Mouse (Mus musculus): ENCODE data around the gene Mrrf. TPM values are rescaled to one million over a fixed set of nuclear protein-coding genes. Genes with fewer than 3 reads are reported as not detected.
A peak's percentile ranks its signal among the peaks of the same experiment; 100 is the strongest.

Gene Mrrf
- total and polyA plus RNA-seq, 3 experiments: 36.2 to 71.7 (median 46.8) TPM

DNA sequence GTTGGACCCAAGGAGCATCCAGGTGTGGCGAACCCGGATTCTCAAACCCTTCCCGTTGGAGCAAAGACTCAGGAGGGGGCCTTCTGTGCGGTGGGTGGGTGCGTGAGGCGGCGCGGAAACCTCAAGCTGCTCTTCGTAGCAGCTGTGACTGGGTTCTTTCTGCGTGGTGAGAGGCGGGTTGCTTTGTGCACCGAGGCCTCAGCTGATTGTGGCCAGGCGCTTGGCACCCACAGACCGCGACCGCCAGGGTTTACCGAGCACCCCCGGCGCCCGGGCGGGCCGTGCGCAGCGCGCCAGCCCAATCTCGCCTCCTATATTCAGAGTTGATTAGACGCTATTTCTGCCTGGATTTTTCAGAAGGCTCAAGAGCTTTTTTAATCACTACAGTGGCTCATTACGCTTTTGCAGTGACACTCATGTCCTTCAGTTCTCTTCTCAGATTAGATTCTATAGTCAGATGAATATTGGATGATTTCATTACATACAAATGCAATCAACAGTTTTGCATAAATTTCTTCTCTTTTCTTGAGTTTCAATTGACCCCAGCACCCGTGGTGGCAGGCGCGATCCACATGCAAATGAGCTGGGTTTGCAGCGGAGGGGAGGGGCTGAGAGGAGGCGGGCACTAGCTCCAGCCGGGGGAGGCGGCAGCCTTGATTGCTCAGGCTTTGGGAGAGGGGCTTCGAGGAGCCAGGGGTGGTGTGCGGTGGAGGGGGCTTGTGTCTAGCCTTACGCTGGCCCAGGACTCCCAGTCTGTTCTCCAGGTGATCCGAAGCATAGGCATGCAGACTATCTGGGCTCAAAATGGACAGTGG lies 67.0 kb downstream of the Mrrf start:
- Histone ChIP-seq H3K9ac (ENCODE audit: low read depth, low read length) (peak overlapping the region; percentile 49), H3K79me2 (replicated peaks; ENCODE audit: control insufficient read depth, insufficient read depth, low read length) (no peaks in the 10 kb centered on the region), H3K4me1 (ENCODE audit: control insufficient read depth, insufficient read depth, low read length) (peaks cover 10% of the 10 kb centered on the region), H3K36me3 (ENCODE audit: control insufficient read depth, insufficient read depth, low read length) (no peaks in the 10 kb centered on the region; the same call in 1 of the 2 replicates), H3K4me3 (peak overlapping the region; percentile 17), H3K27ac (no peak overlapping the region), H3K27me3 (ENCODE audit: control insufficient read depth, insufficient read depth, low read length) (no peaks in the 10 kb centered on the region)
- peak in 1 of 2 experiments; percentile 55 for DNase-seq
- intact Hi-C loops (cut with DNase I): no loop called here
- 5% methylated on average over 39 of the region's 39 CpGs for WGBS
- no peak for TF ChIP-seq POLR2A (IDR thresholded peaks at IDR 0.05; ENCODE audit: insufficient read depth, low read depth, low read length)
- peak; percentile 25; the same call in 1 of the 2 replicates for TF ChIP-seq CTCF (IDR thresholded peaks at IDR 0.05)

DNA sequence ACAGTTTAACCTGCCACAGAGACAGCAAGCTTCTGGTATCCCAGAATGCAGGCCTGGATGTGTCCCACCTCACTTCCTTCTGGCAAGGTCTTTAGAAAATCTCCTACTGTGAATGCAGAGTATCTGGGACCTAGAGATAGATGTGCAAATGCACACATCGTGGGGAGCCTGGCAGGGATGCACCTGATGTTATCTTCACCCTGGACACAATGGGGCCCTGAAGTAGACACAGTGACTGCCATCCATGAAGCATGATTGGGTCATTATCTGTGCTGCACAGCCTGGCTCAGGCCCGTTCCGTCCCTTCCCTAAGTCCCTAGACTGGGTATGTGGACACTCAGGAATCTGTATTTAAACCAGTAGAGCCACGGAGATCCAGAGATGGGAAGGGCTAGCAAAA lies 68.4 kb downstream of the Mrrf start:
- no peak overlapping the region for H3K4me3 ChIP-seq
- no peak for DNase-seq
- no peaks in the 10 kb centered on the region for H3K36me3 ChIP-seq (ENCODE audit: control insufficient read depth, insufficient read depth, low read length)
- no peak overlapping the region for H3K9ac ChIP-seq (ENCODE audit: low read depth, low read length)
- no peak for TF ChIP-seq EP300 (IDR thresholded peaks at IDR 0.05; ENCODE audit: insufficient read depth, low read depth, low read length)
- TF ChIP-seq CTCF (IDR thresholded peaks at IDR 0.05): no peak
- no peak for TF ChIP-seq POLR2A (IDR thresholded peaks at IDR 0.05; ENCODE audit: insufficient read depth, low read depth, low read length)
- H3K27ac ChIP-seq: no peak overlapping the region
- no peaks in the 10 kb centered on the region for H3K79me2 ChIP-seq (replicated peaks; ENCODE audit: control insufficient read depth, insufficient read depth, low read length)
- H3K27me3 ChIP-seq (ENCODE audit: control insufficient read depth, insufficient read depth, low read length): no peaks in the 10 kb centered on the region
- 69% methylated on average over 4 of the region's 4 CpGs for WGBS
- intact Hi-C loops (cut with DNase I): no loop called here
- H3K4me1 ChIP-seq (ENCODE audit: control insufficient read depth, insufficient read depth, low read length): peaks cover 6% of the 10 kb centered on the region; the same call in 1 of the 2 replicates

DNA sequence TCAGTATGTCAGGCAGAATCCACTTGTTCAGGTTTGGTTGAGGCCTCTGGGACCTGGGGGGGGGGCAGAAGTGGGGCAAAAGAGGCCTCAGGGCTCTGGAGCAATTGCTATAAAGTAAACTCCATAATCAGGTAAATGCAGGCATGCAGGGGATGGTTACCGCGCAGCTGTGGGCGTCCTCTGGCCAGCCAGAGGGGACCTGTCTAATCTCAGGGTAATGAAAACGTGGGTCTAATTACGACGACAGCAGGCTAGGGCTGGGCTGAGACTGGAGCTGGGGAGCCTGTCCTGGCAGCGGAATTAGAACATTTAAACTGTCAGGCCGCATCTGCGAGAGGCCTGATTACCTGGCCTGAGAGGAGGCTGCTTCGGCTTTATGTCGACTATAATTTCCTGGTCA lies 70.9 kb downstream of the Mrrf start:
- WGBS: 85% methylated on average over 11 of the region's 11 CpGs
- TF ChIP-seq EP300 (IDR thresholded peaks at IDR 0.05; ENCODE audit: insufficient read depth, low read depth, low read length) (no peak), POLR2A (IDR thresholded peaks at IDR 0.05; ENCODE audit: insufficient read depth, low read depth, low read length) (no peak), CTCF (IDR thresholded peaks at IDR 0.05) (no peak)
- intact Hi-C loops (cut with DNase I): loop anchor here (5.0 kb wide), 1 partner anchor 35 kb away; no protein-coding TSS in a partner anchor
- no peak overlapping the region for H3K9ac ChIP-seq (ENCODE audit: low read depth, low read length)
- H3K79me2 ChIP-seq (replicated peaks; ENCODE audit: control insufficient read depth, insufficient read depth, low read length): no peaks in the 10 kb centered on the region
- H3K27me3 ChIP-seq (ENCODE audit: control insufficient read depth, insufficient read depth, low read length): no peaks in the 10 kb centered on the region
- no peaks in the 10 kb centered on the region for H3K36me3 ChIP-seq (ENCODE audit: control insufficient read depth, insufficient read depth, low read length)
- no peak overlapping the region for H3K4me3 ChIP-seq
- H3K27ac ChIP-seq: no peak overlapping the region
- peaks cover 9% of the 10 kb centered on the region for H3K4me1 ChIP-seq (ENCODE audit: control insufficient read depth, insufficient read depth, low read length)
- no peak for DNase-seq

DNA sequence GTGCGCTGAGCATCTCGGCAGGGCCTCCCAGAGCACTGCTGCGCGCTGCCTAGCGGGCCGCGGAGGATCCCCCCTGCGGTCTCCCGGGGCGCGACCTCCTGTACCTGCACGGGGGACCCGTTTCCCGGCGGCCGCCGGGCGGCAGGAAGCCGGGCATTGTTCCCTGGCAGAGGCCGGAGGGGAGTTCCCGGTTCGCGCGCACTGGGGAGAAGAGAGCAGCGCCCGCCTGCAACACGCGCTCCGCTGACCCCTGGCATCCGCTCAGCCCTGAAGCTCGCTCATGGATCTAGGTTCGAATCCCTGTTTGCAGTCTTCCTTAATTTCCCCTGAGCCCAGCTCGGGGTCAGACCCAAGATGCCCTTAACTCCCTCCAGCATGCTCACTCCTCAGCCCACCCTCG lies 74.6 kb downstream of the Mrrf start:
- Histone ChIP-seq H3K27me3 (ENCODE audit: control insufficient read depth, insufficient read depth, low read length) (no peaks in the 10 kb centered on the region), H3K79me2 (replicated peaks; ENCODE audit: control insufficient read depth, insufficient read depth, low read length) (no peaks in the 10 kb centered on the region), H3K36me3 (ENCODE audit: control insufficient read depth, insufficient read depth, low read length) (no peaks in the 10 kb centered on the region), H3K4me3 (no peak overlapping the region), H3K9ac (ENCODE audit: low read depth, low read length) (no peak overlapping the region), H3K4me1 (ENCODE audit: control insufficient read depth, insufficient read depth, low read length) (peaks cover 10% of the 10 kb centered on the region), H3K27ac (no peak overlapping the region)
- no peak for TF ChIP-seq POLR2A (IDR thresholded peaks at IDR 0.05; ENCODE audit: insufficient read depth, low read depth, low read length)
- TF ChIP-seq EP300 (IDR thresholded peaks at IDR 0.05; ENCODE audit: insufficient read depth, low read depth, low read length): no peak
- no peak for TF ChIP-seq CTCF (IDR thresholded peaks at IDR 0.05)
- DNase-seq: peak; percentile 55 to 57
- 13% methylated on average over 34 of the region's 34 CpGs for WGBS
- intact Hi-C loops (cut with DNase I): loop anchor here (5.0 kb wide), 1 partner anchor 73 kb away; the partner anchor contains the start of genes Mrrf and Rbm18

DNA sequence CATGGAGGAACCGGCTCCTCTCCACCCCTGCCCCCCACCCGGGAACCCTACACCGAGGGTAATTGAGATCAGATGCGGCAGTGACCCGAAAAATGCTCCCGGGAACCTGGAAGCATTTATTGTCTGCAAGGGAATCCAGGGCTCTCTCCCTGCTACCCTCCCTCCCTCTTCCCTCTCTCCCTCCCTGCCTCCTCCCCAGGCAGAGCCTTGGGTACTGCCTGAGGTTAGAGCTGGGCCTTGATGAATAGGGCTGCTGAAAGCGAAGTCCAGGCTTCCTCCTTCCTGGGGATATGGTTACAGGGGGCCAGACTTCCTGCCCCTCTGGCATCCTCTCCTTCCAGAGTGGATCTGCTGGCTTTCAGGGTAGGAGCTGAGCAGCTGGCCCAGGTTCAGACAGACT lies 75.6 kb downstream of the Mrrf start:
- no peak for DNase-seq
- 64% methylated on average over 7 of the region's 7 CpGs for WGBS
- Histone ChIP-seq H3K36me3 (ENCODE audit: control insufficient read depth, insufficient read depth, low read length) (no peaks in the 10 kb centered on the region), H3K27ac (no peak overlapping the region), H3K27me3 (ENCODE audit: control insufficient read depth, insufficient read depth, low read length) (no peaks in the 10 kb centered on the region), H3K4me1 (ENCODE audit: control insufficient read depth, insufficient read depth, low read length) (peaks cover 11% of the 10 kb centered on the region), H3K79me2 (replicated peaks; ENCODE audit: control insufficient read depth, insufficient read depth, low read length) (no peaks in the 10 kb centered on the region), H3K9ac (ENCODE audit: low read depth, low read length) (no peak overlapping the region), H3K4me3 (no peak overlapping the region)
- intact Hi-C loops (cut with DNase I): loop anchor here (5.0 kb wide), 1 partner anchor 74 kb away; the partner anchor contains the start of genes Mrrf and Rbm18
- no peak for TF ChIP-seq EP300 (IDR thresholded peaks at IDR 0.05; ENCODE audit: insufficient read depth, low read depth, low read length)
- no peak for TF ChIP-seq POLR2A (IDR thresholded peaks at IDR 0.05; ENCODE audit: insufficient read depth, low read depth, low read length)
- no peak for TF ChIP-seq CTCF (IDR thresholded peaks at IDR 0.05)

DNA sequence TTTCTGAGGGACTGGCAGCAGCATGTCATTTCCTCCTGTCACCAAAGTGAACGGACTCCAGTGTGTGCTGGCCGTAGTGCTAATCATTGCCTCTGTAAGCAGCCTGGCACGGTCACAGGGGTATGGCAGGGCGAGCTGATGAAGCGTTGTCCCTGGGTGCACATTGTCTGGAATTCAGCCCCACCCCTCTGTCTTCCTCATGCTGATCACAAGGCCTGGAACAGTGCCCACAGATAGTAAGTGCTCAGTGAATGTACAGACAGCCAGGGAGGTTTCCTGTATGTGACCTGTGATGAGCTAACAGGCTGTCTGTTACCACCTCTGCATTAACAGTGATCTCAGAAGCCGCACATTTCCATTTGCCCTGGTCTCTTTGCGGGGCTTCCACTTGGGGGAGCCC lies 76.9 kb downstream of the Mrrf start:
- Histone ChIP-seq H3K27ac (no peak overlapping the region; the same call in 1 of the 2 replicates), H3K9ac (ENCODE audit: low read depth, low read length) (no peak overlapping the region), H3K27me3 (ENCODE audit: control insufficient read depth, insufficient read depth, low read length) (no peaks in the 10 kb centered on the region), H3K36me3 (ENCODE audit: control insufficient read depth, insufficient read depth, low read length) (no peaks in the 10 kb centered on the region), H3K4me3 (no peak overlapping the region), H3K79me2 (replicated peaks; ENCODE audit: control insufficient read depth, insufficient read depth, low read length) (no peaks in the 10 kb centered on the region), H3K4me1 (ENCODE audit: control insufficient read depth, insufficient read depth, low read length) (peaks cover 16% of the 10 kb centered on the region)
- intact Hi-C loops (cut with DNase I): loop anchor here (5.0 kb wide), 1 partner anchor 76 kb away; the partner anchor contains the start of genes Mrrf and Rbm18
- DNase-seq: peak; percentile 40 to 66
- 6% methylated on average over 7 of the region's 7 CpGs for WGBS
- TF ChIP-seq POLR2A (IDR thresholded peaks at IDR 0.05; ENCODE audit: insufficient read depth, low read depth, low read length) (no peak), CTCF (IDR thresholded peaks at IDR 0.05) (0 out of 2 replicates have a peak, but pooled peaks have one; percentile 20), EP300 (IDR thresholded peaks at IDR 0.05; ENCODE audit: insufficient read depth, low read depth, low read length) (0 out of 2 replicates have a peak, but pooled peaks have one; percentile 23)
